Mouse (Mus musculus) MEL (cell line): Measurements from ENCODE around the gene 9930021J03Rik. TPM values are rescaled to one million over a fixed set of nuclear protein-coding genes. Genes with fewer than 3 reads are reported as not detected.
A peak's percentile ranks its signal among the peaks of the same experiment; 100 is the strongest.

Experiments used
- DNase-seq: peaks from one replicate; pipeline ENCODE4 v3.0.0; 2011; ENCODE audit warnings: low read depth, low spot score
- H3K27ac ChIP-seq: 2 replicates; pipeline ENCODE4 v1.5.1; 2012; ENCODE audit warnings: low read depth, mild to moderate bottlenecking, control low read depth, low read length, moderate library complexity; ENCODE audit not compliant: control insufficient read depth
- H3K27me3 ChIP-seq, 2 experiments: fragments of 150-350 bp in 1 of 2; sonication (generic) in 1 of 2; 2 replicates each; pipeline ENCODE4 v1.6.1; 2012; ENCODE audit warnings: low read length in 2 of 2, mild to moderate bottlenecking in 2 of 2, improper control_type of control experiment in 1 of 2, moderate library complexity in 1 of 2; ENCODE audit not compliant: insufficient read depth in 2 of 2, control insufficient read depth in 1 of 2
- H3K36me3 ChIP-seq, 2 experiments: 2 replicates each; pipeline ENCODE4 v1.6.1; 2012 to 2014; ENCODE audit warnings: low read length in 2 of 2, improper control_type of control experiment in 1 of 2, inconsistent platforms in 1 of 2, mild to moderate bottlenecking in 1 of 2; ENCODE audit not compliant: insufficient read depth in 2 of 2, control insufficient read depth in 1 of 2
- H3K4me1 ChIP-seq, 2 experiments: fragments of 150-350 bp in 1 of 2; sonication (generic) in 1 of 2; 2 replicates each; pipeline ENCODE4 v1.6.1; 2012; ENCODE audit warnings: low read length in 2 of 2, improper control_type of control experiment in 1 of 2, mild to moderate bottlenecking in 1 of 2; ENCODE audit not compliant: insufficient read depth in 2 of 2, control insufficient read depth in 1 of 2
- H3K4me3 ChIP-seq, 2 experiments: fragments of 150-350 bp in 1 of 2; sonication (generic) in 1 of 2; 2 replicates each; pipeline ENCODE4 v1.5.1; 2012; ENCODE audit warnings: low read depth in 2 of 2, low read length in 2 of 2, mild to moderate bottlenecking in 2 of 2, moderate library complexity in 2 of 2, control low read depth in 1 of 2, improper control_type of control experiment in 1 of 2; ENCODE audit not compliant: control insufficient read depth in 1 of 2, insufficient read depth in 1 of 2
- H3K79me2 ChIP-seq: 2 replicates; pipeline ENCODE4 v1.6.1; 2012; ENCODE audit warnings: mild to moderate bottlenecking, low read length, moderate library complexity; ENCODE audit not compliant: control insufficient read depth, poor library complexity, insufficient read depth
- H3K9ac ChIP-seq: 2 replicates; pipeline ENCODE4 v1.6.1; 2012; ENCODE audit warnings: low read depth, mild to moderate bottlenecking, control low read depth, low read length, moderate library complexity; ENCODE audit not compliant: control insufficient read depth, poor library complexity, severe bottlenecking
- H3K9me3 ChIP-seq: fragments of 150-350 bp; sonication (generic); replicated peaks from 2 replicates; pipeline ENCODE4 v1.6.1; 2012; ENCODE audit warnings: mild to moderate bottlenecking, low read length, improper control_type of control experiment, moderate library complexity; ENCODE audit not compliant: insufficient read depth
- BHLHE40 ChIP-seq: IDR thresholded peaks from 2 replicates; pipeline ENCODE4 v1.6.1; 2012; ENCODE audit warnings: low read depth, mild to moderate bottlenecking, inconsistent platforms, low read length, improper control_type of control experiment, borderline replicate concordance
- CTCF ChIP-seq, 3 experiments: IDR thresholded peaks in 2 of 3; conservative IDR thresholded peaks in 1 of 3; 2 replicates each; pipeline ENCODE4 v1.5.1; 2011 to 2012; ENCODE audit warnings: low read length in 3 of 3, low read depth in 2 of 3, mild to moderate bottlenecking in 2 of 3, improper control_type of control experiment in 1 of 3, inconsistent platforms in 1 of 3, mixed read lengths in 1 of 3, moderate library complexity in 1 of 3; ENCODE audit not compliant: control insufficient read depth in 1 of 3, insufficient read depth in 1 of 3, poor library complexity in 1 of 3, severe bottlenecking in 1 of 3
- E2F4 ChIP-seq: IDR thresholded peaks from 2 replicates; pipeline ENCODE4 v1.6.1; 2011; ENCODE audit warnings: low read depth, low read length, improper control_type of control experiment, borderline replicate concordance
- ELF1 ChIP-seq: IDR thresholded peaks from 2 replicates; pipeline ENCODE4 v1.6.1; 2014; ENCODE audit warnings: low read depth, mild to moderate bottlenecking, inconsistent platforms, low read length, improper control_type of control experiment, moderate library complexity
- EP300 ChIP-seq, 2 experiments: IDR thresholded peaks; 2 replicates each; pipeline ENCODE4 v1.6.1; 2011; ENCODE audit warnings: improper control_type of control experiment in 2 of 2, low read length in 2 of 2, low read depth in 1 of 2, mild to moderate bottlenecking in 1 of 2
- GABPA ChIP-seq: IDR thresholded peaks from 2 replicates; pipeline ENCODE4 v1.6.1; 2012; ENCODE audit warnings: low read depth, mild to moderate bottlenecking, inconsistent platforms, low read length, improper control_type of control experiment, moderate library complexity
- GATA1 ChIP-seq: IDR thresholded peaks from 2 replicates; pipeline ENCODE4 v1.6.1; 2011; ENCODE audit warnings: low read depth, low read length, improper control_type of control experiment
- HCFC1 ChIP-seq: IDR thresholded peaks from 2 replicates; pipeline ENCODE4 v1.6.1; 2012; ENCODE audit warnings: low read depth, mild to moderate bottlenecking, inconsistent platforms, low read length, improper control_type of control experiment, moderate library complexity
- JUND ChIP-seq: IDR thresholded peaks from 2 replicates; pipeline ENCODE4 v1.6.1; 2011; ENCODE audit warnings: low read depth, mild to moderate bottlenecking, improper control_type of control experiment, low read length
- MAZ ChIP-seq: IDR thresholded peaks from 2 replicates; pipeline ENCODE4 v1.6.1; 2012; ENCODE audit warnings: low read depth, mild to moderate bottlenecking, inconsistent platforms, low read length, improper control_type of control experiment
- MXI1 ChIP-seq: IDR thresholded peaks from 2 replicates; pipeline ENCODE4 v1.6.1; 2011; ENCODE audit warnings: mild to moderate bottlenecking, low read depth, low read length, improper control_type of control experiment
- MYC ChIP-seq: IDR thresholded peaks from 2 replicates; pipeline ENCODE4 v1.6.1; 2011; ENCODE audit warnings: low read depth, mild to moderate bottlenecking, low read length, improper control_type of control experiment, moderate library complexity
- NELFE ChIP-seq: IDR thresholded peaks from 2 replicates; pipeline ENCODE4 v1.6.1; 2011; ENCODE audit warnings: low read depth, low read length, improper control_type of control experiment
- POLR2A ChIP-seq, 2 experiments: IDR thresholded peaks; 2 replicates each; pipeline ENCODE4 v1.6.1; 2011 to 2012; ENCODE audit warnings: low read length in 2 of 2, mild to moderate bottlenecking in 2 of 2, control low read depth in 1 of 2, improper control_type of control experiment in 1 of 2, low read depth in 1 of 2, moderate library complexity in 1 of 2; ENCODE audit not compliant: control insufficient read depth in 1 of 2, insufficient read depth in 1 of 2, poor library complexity in 1 of 2
- SIN3A ChIP-seq: IDR thresholded peaks from 2 replicates; pipeline ENCODE4 v1.6.1; 2012; ENCODE audit warnings: low read length, improper control_type of control experiment, inconsistent platforms
- SMC3 ChIP-seq: IDR thresholded peaks from 2 replicates; pipeline ENCODE4 v1.6.1; 2011; ENCODE audit warnings: low read depth, low read length, improper control_type of control experiment
- TAL1 ChIP-seq: IDR thresholded peaks from 2 replicates; pipeline ENCODE4 v1.6.1; 2012; ENCODE audit warnings: mild to moderate bottlenecking, inconsistent platforms, low read length, moderate library complexity, mixed read lengths
- TBP ChIP-seq: IDR thresholded peaks from 2 replicates; pipeline ENCODE4 v1.8.0; 2011; ENCODE audit warnings: low read depth, low read length, improper control_type of control experiment
- ZC3H11A ChIP-seq: IDR thresholded peaks from 2 replicates; pipeline ENCODE4 v1.6.1; 2012; ENCODE audit warnings: low read depth, mild to moderate bottlenecking, inconsistent platforms, low read length, improper control_type of control experiment
- ZMIZ1 ChIP-seq: IDR thresholded peaks from 2 replicates; pipeline ENCODE4 v1.6.1; 2012; ENCODE audit warnings: low read depth, mild to moderate bottlenecking, inconsistent platforms, low read length, improper control_type of control experiment, moderate library complexity
- ZNF384 ChIP-seq: IDR thresholded peaks from 2 replicates; pipeline ENCODE4 v1.6.1; 2012; ENCODE audit warnings: low read depth, mild to moderate bottlenecking, inconsistent platforms, low read length, improper control_type of control experiment
- polyA plus RNA-seq, 2 experiments: library from polyadenylated mRNA; stranded (reverse) in 1 of 2; unstranded in 1 of 2; fragments of >175 nt in 1 of 2; fragments of >200 nt in 1 of 2; gene quantifications; 2 replicates each; pipeline versions ENCODE4 v1.2.1 to v1.2.4; 2012; ENCODE audit warnings: low replicate concordance in 2 of 2, low read depth in 1 of 2; ENCODE audit not compliant: insufficient read length in 2 of 2, insufficient read depth in 1 of 2, missing spikeins in 1 of 2
- total RNA-seq: library from RNA; depleted of rRNA; stranded (reverse); fragments of 300-350 nt; gene quantifications from 2 replicates; pipeline ENCODE4 v1.2.3, GENCODE M21; 2012

9930021J03Rik gene
- total and polyA plus RNA-seq, 3 experiments, result 19.9 to 216 (median 40.9) TPM

GRCm38 (mm10) chr19:29820966-29821365 is 15.2 kb upstream of the 9930021J03Rik start:
- Histone ChIP-seq H3K9me3 (no peaks in the 10 kb centered on the region), H3K9ac (no peak overlapping the region), H3K27ac (no peak overlapping the region), H3K4me3 (no peak overlapping the region), H3K79me2 (no peaks in the 10 kb centered on the region), H3K4me1 (peaks cover 4 to 9% of the 10 kb centered on the region in 2 experiments; a peak in 3 of 4 replicates), H3K36me3 (peaks cover 0 to 9% of the 10 kb centered on the region in 2 experiments; a peak in 2 of 4 replicates), H3K27me3 (peaks cover 0 to 2% of the 10 kb centered on the region in 2 experiments; a peak in 1 of 4 replicates)
- peak; percentile 97 for DNase-seq
- TF ChIP-seq TAL1 (no peak), BHLHE40 (no peak; the same call in 1 of the 2 replicates), EP300 (IDR thresholded peaks at IDR 0.05; ENCODE audit: low read depth in 1 of 2, low read length in 2 of 2) (peak in 1 of 2 experiments; percentile 18; a peak in 1 of 4 replicates), GABPA (no peak), E2F4 (no peak), MAZ (peak; percentile 34; the same call in 1 of the 2 replicates), JUND (no peak), GATA1 (peak; percentile 34; the same call in 1 of the 2 replicates), SIN3A (peak; percentile 65), MXI1 (0 out of 2 replicates have a peak, but pooled peaks have one; percentile 22), CTCF (IDR thresholded peaks at IDR 0.05 in 2 of 3, conservative IDR thresholded peaks at IDR 0.05 in 1 of 3; ENCODE audit: control insufficient read depth in 1 of 3, insufficient read depth in 1 of 3, low read depth in 2 of 3, low read length in 3 of 3, poor library complexity in 1 of 3, severe bottlenecking in 1 of 3) (peak; percentile 77 to 99 (median 91)), ZMIZ1 (no peak), MYC (0 out of 2 replicates have a peak, but pooled peaks have one; percentile 51), NELFE (no peak), HCFC1 (peak; percentile 50; the same call in 1 of the 2 replicates), ZC3H11A (peak; percentile 99), SMC3 (peak; percentile 99), ZNF384 (0 out of 2 replicates have a peak, but pooled peaks have one; percentile 16)

GRCm38 (mm10) chr19:29812581-29813460 is 7.0 kb upstream of the 9930021J03Rik start, which contains the start of gene Ranbp6:
Gene Ranbp6 (minus strand): TSS chr19:29812974.
- TF ChIP-seq ELF1 (no peak), POLR2A (IDR thresholded peaks at IDR 0.05; ENCODE audit: control insufficient read depth in 1 of 2, insufficient read depth in 1 of 2, low read depth in 1 of 2, low read length in 2 of 2, poor library complexity in 1 of 2) (peak in 1 of 2 experiments; percentile 99; a peak in 2 of 4 replicates), TBP (no peak)

More at GRCm38 (mm10) chr19:29812581-29813460, 7.0 kb upstream of the 9930021J03Rik start, which contains the start of gene Ranbp6:
- peak within 1 kb of the TSS; percentile 50 for H3K27ac ChIP-seq
- H3K4me3 ChIP-seq, result peak within 1 kb of the TSS; percentile 72 to 88
- H3K9me3 ChIP-seq, result no peaks in the 10 kb centered on the region
- H3K27me3 ChIP-seq, result peaks cover 0 to 3% of the 10 kb centered on the region in 2 experiments; a peak in 1 of 4 replicates
- H3K79me2 ChIP-seq, result peaks cover 34% of the 10 kb centered on the region
- H3K9ac ChIP-seq, result peak within 1 kb of the TSS; percentile 75
- H3K36me3 ChIP-seq, result peaks cover 2 to 33% of the 10 kb centered on the region in 2 experiments; a peak in 3 of 4 replicates
- peaks cover 11 to 14% of the 10 kb centered on the region in 2 experiments for H3K4me1 ChIP-seq
- DNase-seq, result peak; percentile 99
